Mouse (Mus musculus) layer of hippocampus, adult 18-20 months (tissue): ENCODE data around the gene ccdc198. TPM values are rescaled to one million over a fixed set of nuclear protein-coding genes. Genes with fewer than 3 reads are reported as not detected.
"Not testable (repeated sequence)": the region's sequence is repeated elsewhere in the genome, so short reads cannot be mapped to it uniquely, and the experiment has no call there.

Source experiments
- DNase-seq, 2 experiments: peaks; one replicate each; pipeline ENCODE4 v3.0.0; 2022; ENCODE audit warnings: low spot score in 2 of 2
- long read RNA-seq: library from polyadenylated mRNA; stranded (forward); transcript quantifications from one replicate; pipeline ENCODE4 v2.0.0, GENCODE M21; 2021
- total RNA-seq, 2 experiments: library from RNA; stranded (reverse); gene quantifications; 2 replicates each; pipeline ENCODE4 v1.2.3; 2021

Gene ccdc198
- not detected for total RNA-seq
- long read RNA-seq, result 0 reads

DNA sequence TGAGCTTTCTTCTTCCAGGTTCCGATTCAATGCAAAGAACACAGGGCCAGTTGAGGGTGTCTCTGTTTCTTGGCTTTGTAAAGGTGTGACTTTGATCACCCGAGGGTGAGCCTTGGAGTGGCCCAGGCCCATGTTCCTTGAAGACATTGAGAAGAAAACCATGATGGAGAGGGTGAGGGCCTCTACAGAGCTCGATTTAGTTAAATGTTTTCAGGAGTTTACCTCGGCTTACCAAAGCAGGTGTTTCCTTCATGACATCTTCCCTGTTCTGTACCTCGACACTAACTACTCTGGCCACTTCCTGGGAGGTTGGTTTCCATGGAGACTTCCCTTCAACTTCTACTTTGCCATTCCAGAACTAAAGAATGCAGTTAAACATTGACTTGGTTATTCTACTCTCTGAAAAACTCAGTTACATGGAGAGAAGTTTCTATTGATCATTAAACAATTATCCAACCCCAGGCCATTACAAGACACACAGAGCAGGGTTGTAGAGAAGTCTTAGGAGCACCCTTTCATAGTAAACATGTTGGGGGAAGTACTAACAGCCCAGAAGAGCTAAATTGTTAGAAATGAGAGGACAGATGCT is at the start of gene ccdc198:
Gene ccdc198 (minus strand): TSS at position 349 of the 589 bp plus-strand sequence.
- no peak for DNase-seq

DNA sequence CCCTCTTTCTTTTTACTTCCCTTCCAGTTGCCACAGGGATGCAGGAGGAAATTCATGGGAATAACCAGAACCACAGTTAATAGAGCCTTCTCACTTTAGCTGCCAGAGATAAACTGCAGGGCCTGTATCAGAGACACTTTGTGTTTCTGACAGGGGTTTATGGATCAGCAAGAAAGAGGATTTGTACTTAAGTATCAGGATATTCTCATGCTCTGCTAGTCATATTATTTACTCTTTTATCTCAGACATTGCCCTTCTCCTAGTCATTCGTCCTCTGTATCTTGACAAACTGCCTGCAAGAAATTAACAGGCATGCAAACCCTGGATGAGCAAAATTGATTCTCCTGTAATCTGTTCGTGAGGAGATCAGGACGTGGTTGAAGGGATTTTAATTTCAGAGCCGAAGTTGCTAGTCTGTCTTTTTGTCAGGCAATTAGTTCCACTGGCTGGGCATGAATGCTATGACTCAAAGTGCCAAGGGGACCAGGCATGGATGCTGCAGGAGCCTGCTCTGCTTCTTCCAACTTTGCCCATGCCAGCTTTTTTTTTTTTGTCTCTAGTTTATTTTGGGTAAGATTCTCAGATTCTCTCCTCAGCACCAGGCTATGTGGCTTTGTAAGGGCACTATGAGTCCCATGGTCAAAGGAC is 48.7 kb upstream of the ccdc198 start:
- DNase-seq, result no peak

DNA sequence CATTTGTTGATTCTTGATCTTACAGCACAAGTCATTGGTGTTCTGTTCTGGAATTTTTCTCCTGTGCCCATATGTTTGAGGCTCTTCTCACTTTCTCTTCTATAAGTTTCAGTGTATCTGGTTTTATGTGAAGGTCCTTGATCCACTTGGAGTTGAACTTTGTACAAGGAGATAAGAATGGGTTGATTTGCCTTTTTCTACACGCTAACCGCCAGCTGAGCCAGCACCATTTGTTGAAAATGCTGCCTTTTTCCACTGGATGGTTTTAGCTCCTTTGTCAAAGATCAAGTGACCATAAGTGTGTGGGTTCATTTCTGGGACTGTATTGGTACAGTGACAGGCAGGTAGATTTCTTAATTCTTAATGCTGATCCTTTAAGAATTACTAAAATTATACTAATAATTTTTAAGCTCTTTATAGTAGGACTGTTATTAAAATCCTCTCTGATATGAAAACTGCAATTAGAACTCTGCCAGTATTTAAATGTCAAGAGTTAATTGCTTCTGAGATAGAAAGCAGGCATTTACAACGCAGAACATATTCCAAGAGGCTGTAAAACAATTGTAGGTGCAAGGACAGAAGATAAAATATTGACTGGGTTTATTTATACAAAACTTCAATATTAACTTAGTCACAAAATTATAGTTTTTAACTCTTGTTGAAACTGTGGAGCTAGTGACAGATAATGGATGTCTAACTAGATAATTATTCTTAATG is 44.9 kb upstream of the ccdc198 start:
- DNase-seq, result no peak

DNA sequence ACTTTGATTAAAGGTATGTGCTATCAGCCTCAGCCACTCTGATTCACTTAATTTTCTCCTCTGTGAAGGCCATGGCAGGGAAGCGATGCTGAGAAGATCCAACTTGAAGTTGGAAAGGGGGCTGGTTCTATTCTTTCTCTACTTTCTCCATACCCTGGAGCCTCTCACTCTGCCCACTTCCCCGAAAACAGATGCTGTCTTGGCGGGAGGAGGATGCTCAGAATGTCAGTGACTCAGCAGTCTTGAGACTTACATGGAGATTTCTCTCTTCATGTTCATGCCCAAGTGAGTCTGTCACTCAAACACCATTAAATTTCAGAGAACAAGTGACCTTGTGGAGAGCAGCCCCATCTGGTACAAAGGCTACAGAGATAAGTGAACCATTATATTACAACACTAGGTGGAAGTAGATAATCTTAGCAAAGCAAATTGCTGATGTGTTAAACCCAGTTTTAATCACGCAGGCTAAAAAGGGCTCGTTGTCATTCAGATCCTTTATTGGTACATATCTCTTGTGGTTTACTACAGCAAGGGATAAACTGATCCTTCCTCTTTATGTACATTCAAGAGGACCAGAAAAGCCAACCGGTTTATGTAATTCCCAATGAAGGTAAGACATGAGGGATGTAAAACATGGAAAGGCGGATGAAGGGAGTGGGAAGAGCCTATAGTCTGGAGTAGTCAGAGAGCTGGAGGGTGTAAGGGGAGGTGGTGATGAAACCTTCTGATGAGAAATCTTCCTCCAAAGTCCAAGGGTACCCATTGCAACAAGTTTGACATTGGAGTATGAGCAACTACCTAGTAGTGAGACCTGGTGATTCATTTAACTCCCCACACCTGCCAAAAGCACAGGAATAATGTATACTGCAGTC is 38.7 kb upstream of the ccdc198 start:
- DNase-seq, result peak in 1 of 2 experiments; percentile 11

DNA sequence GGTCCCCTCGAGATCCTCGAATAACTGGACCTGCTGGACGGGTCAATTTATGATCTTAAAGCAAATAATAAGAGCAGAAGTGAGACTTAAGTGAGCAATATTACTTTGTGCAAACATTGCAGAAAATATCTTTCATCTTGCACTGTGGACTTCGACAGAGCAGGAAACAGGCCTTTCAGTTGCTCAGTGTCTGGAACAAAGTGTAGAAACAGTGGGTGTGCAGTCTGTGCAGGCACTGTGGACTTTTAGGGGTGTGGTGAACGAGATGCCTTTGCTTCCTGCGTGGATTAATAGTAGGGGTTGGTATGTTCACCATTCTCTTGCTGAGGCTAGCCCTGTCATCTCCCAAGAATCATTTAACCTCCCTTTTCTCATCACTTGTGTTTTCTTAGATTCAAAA is 33.6 kb upstream of the ccdc198 start:
- no peak for DNase-seq

DNA sequence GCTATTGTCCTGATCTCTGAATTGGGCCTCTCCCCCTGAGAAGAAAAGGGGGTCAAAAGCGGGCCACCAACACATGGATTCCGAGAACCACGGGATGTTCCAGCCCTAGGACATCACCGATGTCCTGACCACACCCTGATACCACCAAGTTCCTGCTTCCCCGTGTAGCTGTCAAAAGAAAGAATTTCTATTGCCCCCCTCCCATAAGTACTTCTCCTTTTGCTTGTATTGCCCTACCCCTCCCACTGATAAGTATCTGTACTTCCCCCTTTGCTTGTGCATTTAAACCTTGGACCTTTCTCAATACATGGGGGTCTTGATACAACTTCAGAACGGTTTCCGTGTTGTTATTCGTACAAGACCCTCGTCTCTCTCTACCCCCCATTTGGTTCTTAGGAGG is 33.2 kb upstream of the ccdc198 start:
- DNase-seq, result not testable (repeated sequence)

DNA sequence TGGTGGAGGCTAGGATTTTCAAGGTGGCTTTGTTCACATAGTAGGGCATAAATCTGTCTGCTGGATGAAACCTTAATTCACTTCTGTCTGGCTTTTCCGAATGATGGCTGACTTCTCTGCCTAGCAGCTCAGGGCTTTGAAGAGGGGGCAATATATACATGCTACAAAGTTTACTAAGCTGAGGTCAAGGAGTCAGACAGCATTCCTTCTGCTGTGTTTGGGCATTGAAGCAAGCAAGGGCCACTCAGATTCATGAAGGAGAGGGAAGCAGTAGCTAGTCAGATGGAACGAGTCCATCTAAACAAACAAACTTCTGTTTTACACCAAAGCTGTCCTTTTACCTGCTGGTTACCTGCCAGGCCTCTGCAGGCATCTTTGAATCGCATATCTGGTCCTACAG is 32.4 kb upstream of the ccdc198 start:
- no peak for DNase-seq

DNA sequence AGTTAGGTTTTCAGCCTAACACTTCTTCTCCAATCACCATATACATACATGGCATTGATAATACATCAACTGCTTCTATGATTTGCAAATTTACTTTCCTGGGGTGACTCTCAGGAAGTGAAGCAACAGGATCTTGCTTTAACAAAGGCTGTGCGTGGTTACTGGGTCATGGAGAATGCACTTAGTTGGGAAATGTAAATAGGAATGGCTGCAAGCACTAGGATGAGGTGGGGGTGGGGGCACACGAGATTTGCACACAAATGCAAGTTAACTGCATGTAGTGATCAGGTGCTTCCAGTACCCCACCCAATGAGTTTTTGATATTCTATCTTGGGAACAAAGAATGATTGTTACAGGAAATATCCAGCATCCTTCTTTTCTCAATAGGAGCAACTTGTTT is 30.1 kb upstream of the ccdc198 start:
- DNase-seq, result no peak

DNA sequence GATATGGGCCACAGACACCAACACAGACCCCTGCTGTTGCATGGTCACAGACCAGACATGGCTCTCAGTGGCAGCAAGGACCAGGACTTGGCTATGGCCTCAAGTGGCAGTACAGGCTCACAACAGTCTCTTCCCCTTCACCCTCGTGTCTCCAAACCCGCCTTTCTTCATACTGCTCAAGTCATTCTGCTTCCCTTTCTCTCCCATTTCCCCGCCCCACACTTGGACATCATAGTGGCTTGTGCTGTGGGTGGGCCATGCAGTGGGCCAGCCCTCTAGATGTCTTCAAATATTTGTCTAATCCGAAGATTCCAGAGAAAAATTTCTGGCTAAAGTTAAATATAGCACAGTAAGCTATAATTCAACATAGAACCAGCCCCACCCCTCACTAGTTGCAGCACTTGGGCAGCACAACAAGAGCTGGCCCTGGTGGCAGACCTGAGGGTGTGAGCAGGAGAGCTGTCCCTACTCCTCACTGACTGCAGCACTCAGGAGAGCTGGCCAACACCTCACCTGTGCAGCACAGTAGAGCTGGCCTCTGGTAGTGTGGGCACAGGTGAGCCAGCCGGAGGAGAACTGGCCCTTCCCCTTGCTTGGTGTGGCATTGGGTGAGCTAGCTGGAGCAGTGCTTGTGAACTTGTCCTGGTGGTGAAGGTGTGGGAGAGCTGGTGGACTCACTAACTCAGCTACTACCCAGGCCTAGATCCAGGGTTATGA is 20.2 kb upstream of the ccdc198 start:
- DNase-seq, result no peak

DNA sequence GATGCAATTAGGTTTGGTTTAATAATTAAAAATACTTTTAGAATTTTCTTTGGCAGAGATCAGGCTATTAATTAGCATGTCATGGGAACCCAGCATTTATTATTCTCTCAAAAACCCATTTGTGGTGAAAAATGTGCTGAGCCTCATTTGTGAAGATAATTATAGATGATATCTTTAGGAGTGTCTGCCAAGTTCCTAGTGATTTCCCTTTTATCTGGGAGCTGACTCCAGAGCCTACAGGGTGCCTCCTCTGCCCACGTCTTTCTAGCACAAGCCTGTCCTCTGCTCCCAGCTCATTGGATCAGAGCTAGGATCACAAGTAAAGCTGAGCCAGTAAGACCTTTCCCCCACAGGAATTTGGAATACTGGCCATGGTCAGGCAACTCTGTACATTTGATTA is 3.8 kb downstream of the ccdc198 start:
- peak in 1 of 2 experiments; percentile 14 for DNase-seq

DNA sequence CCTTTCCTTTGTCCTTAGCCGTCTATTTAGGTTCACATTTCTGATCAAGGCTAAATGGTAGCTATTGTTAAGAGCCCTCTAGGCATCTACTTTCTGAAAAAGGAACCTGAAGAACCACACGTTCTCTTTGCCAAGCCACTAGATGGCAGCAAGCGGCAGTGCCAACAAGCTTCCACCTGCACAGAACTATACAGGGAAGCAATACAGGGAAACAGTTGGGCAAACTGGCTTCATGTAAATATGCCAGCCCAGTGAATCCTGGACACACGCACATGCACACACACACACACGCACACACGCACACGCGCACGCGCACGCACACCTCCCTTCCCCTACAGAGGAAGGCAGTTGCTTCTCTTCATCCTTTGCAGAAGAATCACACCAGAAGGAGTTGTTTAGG is 7.1 kb downstream of the ccdc198 start:
- DNase-seq, result peak; percentile 53 to 83

DNA sequence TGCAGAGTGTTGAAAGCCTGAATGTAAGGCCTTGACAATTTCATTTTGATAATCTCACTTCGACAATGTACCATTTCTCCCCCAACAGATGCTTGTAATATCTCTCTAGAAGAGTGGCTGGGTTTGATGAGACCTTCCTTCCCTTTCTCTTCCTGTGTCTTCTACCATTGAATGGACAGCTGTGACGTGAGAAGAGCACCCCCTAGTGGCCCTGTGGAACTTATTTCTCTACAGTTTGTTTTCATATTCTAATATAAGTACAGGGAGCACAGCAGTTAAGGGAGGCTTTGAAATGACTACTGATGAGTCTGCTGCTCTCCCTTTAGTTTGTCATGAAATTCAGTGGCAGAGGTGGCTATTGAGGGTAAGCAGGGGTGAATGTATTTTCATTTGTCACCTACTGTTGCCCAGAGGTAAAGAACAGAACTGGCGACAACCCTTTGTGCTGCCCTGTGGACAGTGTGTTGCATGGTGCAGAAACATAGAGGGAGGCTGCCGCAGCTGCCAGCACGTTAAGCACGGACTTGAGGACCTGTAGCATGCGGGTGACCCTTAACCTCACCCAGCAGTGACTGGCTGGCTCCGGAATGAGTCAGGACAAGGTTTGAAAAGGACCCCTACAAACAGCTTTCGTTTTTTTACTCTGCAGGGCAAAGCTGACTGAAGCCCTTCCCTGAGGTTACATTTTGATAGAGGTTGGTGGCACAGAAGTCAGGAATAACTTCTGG is 10.3 kb downstream of the ccdc198 start:
- peak in 1 of 2 experiments; percentile 37 for DNase-seq

DNA sequence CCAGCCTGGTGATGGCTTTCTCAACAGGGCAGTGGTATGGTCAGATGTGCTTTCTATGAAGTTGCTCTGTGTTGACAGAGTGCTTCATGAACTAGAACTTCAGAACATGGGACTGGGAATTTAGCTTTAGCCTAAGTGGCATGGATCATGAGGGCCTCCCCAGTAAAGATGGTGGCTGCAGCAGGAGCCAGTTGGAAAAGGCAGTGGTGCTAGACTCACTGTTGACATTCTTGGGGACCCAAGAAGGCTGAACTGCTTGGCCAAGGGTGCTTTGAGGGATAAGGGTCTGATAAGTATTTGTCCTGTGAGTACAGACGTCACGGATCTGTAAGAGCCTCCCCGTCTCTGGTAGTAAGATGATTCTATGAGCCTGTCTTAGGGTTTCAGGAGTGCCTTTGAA is 13.4 kb downstream of the ccdc198 start:
- DNase-seq, result no peak

DNA sequence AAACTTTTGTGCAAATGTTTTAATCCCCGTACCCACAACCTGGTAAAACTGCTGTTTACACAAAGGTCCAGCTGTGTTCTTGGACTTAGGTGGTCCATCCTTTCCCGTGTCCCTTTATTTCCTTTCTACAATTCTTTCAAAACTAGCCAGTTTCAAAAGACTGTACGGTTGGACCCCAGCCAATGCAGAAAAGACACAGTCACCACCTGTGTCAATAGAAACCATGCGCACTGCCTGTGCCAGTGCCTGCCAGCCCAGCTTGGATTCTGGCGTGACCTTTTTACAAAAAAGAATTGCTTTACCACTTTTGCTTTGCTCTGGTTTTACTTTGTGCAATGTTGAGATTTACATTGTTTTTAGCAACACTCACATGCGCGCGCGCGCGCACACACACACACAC is 18.3 kb downstream of the ccdc198 start:
- DNase-seq, result no peak

DNA sequence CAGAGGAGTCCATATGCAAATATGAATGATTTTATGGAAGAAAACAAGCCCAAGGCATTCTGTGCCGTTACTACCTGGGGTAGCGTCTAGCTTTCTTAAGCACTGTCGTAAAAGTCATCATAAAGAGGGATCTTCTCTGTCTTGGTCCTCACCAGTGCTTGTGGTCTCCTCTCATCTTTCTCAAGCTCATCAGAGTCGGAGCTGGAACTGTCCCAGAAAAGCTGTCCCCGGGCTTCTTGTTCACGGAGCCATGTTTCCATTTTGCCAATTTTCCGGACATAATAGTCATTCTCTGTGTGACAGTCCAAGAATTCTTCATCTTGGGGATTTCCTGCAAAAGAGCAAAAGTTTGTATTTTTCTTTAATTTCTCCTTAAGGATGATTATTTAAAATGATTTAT is 18.8 kb downstream of the ccdc198 start:
- no peak for DNase-seq

DNA sequence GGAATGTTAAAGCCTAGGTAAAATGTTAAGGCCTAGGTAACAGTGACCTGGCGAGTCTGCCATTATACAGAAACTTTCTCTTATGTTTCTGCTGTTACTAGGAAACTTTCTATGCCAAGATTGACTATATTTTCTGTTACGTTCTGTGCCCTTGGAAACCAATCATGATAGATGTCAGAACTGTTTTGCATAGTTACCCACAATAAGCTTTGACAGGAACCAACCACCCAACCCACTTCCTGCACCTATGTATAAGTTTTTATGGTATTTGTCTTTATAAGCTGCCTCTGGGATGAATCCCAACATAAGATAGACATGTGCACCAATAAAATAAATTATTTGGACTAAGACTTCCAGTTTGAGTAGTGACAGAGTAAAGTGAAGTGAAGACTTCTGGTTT is 23.5 kb downstream of the ccdc198 start:
- no peak for DNase-seq

DNA sequence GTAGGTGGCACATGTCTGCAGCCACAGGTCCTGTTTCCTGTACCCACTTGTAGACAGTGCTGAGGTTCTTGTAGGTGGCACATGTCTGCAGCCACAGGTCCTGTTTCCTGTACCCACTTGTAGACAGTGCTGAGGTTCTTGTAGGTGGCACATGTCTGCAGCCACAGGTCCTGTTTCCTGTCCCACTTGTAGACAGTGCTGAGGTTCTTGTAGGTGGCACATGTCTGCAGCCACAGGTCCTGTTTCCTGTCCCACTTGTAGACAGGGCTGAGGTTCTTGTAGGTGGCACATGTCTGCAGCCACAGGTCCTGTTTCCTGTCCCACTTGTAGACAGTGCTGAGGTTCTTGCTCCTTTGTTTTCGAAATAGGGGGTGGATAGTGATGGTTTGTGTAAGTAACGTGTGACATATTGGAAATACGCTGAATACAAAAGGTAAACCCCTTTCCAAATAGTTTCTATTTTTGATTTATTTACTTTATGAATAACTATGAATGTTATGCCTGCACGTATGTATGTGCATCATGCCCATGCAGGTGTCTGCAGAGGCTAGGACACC is 25.7 kb downstream of the ccdc198 start:
- DNase-seq, result not testable (repeated sequence)

DNA sequence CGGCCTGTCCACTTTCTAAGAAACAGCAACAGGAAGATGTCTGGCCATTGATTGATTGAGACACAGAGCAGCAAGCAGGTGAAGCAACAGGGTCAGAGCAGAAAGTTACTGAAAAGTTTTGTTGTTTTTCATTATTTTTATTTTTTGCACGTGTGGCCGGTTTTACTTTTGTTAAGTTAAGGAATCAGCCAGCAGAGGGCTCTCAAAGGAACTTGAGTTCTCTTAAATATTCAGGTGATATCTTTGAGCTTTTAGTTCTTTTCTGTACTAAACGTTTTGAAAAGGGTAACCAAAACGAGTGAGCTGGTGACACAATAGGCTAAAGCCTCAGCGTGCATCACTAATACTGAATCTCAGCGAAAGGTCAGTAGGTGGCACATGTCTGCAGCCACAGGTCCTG is 26.6 kb downstream of the ccdc198 start:
- no peak for DNase-seq

DNA sequence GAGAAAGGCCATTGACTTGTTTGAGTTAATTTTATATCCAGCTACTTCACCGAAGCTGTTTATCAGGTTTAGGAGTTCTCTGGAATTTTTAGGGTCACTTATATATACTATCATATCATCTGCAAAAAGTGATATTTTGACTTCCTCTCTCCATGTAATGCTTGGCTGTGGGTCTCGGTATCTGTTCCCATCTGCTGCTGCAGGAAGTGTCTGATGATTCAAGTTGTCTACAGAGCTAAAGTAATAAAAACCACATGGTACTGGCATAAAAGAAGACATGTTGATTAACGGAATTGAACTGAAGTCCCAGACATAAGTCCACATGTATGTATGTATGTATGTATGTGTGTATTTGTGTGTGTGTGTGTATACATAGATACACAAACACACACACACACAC is 35.1 kb downstream of the ccdc198 start:
- not testable (repeated sequence) for DNase-seq
